Mouse (Mus musculus) midbrain, embryonic 10.5 days (tissue): ENCODE measurements around the gene Mnt. TPM values are rescaled to one million over a fixed set of nuclear protein-coding genes. Genes with fewer than 3 reads are reported as not detected.

Experiments
- DNase-seq: peaks from one replicate; pipeline ENCODE4 v3.0.0-alpha.2; 2017; ENCODE audit warnings: low spot score
- H3K27ac ChIP-seq: fragments of 300-500 bp; sonication (generic); replicated peaks from 2 replicates; pipeline ENCODE4 v1.5.1; 2016; ENCODE audit warnings: mild to moderate bottlenecking
- H3K27me3 ChIP-seq: fragments of 300-500 bp; sonication (generic); 2 replicates; pipeline ENCODE4 v1.6.1; 2016; ENCODE audit warnings: low read depth, mild to moderate bottlenecking; ENCODE audit not compliant: poor library complexity, severe bottlenecking
- H3K36me3 ChIP-seq: fragments of 300-500 bp; sonication (generic); 2 replicates; pipeline ENCODE4 v1.6.1; 2016; ENCODE audit warnings: mild to moderate bottlenecking, moderate library complexity
- H3K4me1 ChIP-seq: fragments of 300-500 bp; sonication (generic); 2 replicates; pipeline ENCODE4 v1.6.1; 2016
- H3K4me3 ChIP-seq: fragments of 300-500 bp; sonication (generic); 2 replicates; pipeline ENCODE4 v1.5.1; 2016; ENCODE audit warnings: mild to moderate bottlenecking, moderate library complexity
- H3K9me3 ChIP-seq: fragments of 300-500 bp; sonication (generic); replicated peaks from 2 replicates; pipeline ENCODE4 v1.6.1; 2016; ENCODE audit warnings: mild to moderate bottlenecking
- WGBS: fragments of 180-500 bp; shearing (Covaris S2); methylation state at CpG from one replicate; pipeline ENCODE4 v1.1.7; 2016; 5-methylcytosine and 5-hydroxymethylcytosine counted together
- polyA plus RNA-seq: library from polyadenylated mRNA; unstranded; fragments of >200 nt; fragmentation: Nextera tagmentation; extraction: Ambion mirVana; gene quantifications from 2 replicates; pipeline ENCODE4 v1.2.1, GENCODE M21; 2016

Gene Mnt
- polyA plus RNA-seq, 1 experiment from 2014 or later = 4.2 TPM

DNA sequence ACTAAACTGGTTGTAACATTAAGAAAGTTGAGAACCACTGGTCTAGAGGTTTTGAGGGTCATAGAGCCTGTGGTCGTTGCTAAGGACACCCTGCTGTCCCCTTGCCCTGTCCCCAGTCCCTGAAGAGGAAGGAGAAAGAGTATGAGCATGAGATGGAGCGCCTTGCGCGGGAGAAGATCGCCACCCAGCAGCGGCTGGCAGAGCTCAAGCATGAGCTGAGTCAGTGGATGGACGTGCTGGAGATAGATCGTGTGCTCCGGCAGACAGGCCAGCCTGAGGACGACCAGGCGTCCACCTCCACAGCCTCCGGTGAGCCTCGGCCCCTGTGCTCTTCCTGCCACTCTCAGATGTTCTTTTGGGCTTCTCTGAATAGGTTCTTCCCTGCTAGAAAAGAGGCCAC lies 11.3 kb downstream of the Mnt start:
- Histone ChIP-seq H3K9me3 (peaks cover 7% of the 10 kb centered on the region), H3K27ac (no peak overlapping the region), H3K36me3 (peaks cover 75% of the 10 kb centered on the region), H3K4me3 (no peak overlapping the region), H3K27me3 (peaks cover 3% of the 10 kb centered on the region; the same call in 1 of the 2 replicates), H3K4me1 (peaks cover 49% of the 10 kb centered on the region)
- DNase-seq = no peak
- WGBS = 90% methylated on average over 13 of the region's 13 CpGs

DNA sequence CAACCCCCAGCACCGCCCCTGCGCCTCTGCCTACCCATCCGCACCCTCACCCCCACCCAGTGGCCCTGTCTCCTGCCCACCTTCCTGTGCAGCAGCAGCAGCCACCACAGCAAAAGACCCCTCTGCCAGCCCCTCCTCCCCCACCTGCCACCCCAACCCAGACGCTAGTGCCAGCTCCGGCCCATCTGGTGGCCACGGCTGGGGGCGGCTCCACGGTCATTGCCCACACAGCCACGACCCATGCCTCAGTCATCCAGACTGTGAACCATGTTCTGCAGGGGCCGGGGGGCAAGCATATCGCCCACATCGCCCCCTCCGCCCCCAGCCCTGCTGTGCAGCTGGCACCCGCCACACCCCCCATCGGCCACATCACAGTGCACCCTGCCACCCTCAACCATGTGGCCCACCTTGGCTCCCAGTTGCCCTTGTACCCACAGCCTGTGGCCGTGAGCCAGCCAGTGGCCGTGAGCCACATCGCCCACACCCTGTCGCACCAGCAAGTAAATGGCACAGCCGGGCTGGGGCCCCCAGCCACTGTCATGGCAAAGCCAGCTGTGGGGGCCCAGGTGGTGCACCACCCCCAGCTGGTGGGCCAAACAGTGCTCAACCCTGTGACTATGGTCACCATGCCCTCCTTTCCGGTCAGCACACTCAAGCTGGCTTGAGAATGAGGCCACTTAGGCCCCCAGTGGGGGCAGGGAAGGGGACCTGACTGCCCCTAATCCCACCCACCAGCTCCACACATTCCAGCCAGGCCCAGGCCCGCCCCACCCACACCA lies 12.1 kb downstream of the Mnt start:
- no peak overlapping the region for H3K4me3 ChIP-seq
- peaks cover 43% of the 10 kb centered on the region for H3K4me1 ChIP-seq
- DNase-seq = no peak
- peaks cover 71% of the 10 kb centered on the region for H3K36me3 ChIP-seq
- peaks cover 7% of the 10 kb centered on the region for H3K9me3 ChIP-seq
- WGBS = 89% methylated on average over 22 of the region's 22 CpGs
- 0 out of 2 replicates have a peak overlapping the region, but pooled peaks have one; percentile 4 for H3K27ac ChIP-seq
- H3K27me3 ChIP-seq = no peaks in the 10 kb centered on the region

DNA sequence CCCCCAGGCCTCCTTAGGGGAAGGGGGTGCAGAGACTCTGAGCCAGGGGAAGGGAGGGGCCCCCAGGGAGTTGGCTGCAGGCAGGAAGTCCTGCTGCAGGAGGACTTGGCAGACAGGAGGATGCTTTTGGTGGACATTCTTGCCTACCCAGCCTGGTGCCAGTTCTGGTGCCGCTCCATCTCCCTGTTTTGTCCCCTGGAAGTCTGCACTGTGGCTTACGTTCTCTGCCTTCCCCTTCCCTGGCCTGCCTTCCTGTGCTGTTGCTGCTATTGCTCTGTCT lies 12.7 kb downstream of the Mnt start:
- H3K4me3 ChIP-seq = no peak overlapping the region
- H3K36me3 ChIP-seq = peaks cover 71% of the 10 kb centered on the region
- H3K4me1 ChIP-seq = peaks cover 44% of the 10 kb centered on the region
- H3K27ac ChIP-seq = 0 out of 2 replicates have a peak overlapping the region, but pooled peaks have one; percentile 4
- H3K9me3 ChIP-seq = peaks cover 7% of the 10 kb centered on the region
- no peaks in the 10 kb centered on the region for H3K27me3 ChIP-seq
- no peak for DNase-seq
- WGBS = 90% methylated on average over 2 of the region's 2 CpGs

DNA sequence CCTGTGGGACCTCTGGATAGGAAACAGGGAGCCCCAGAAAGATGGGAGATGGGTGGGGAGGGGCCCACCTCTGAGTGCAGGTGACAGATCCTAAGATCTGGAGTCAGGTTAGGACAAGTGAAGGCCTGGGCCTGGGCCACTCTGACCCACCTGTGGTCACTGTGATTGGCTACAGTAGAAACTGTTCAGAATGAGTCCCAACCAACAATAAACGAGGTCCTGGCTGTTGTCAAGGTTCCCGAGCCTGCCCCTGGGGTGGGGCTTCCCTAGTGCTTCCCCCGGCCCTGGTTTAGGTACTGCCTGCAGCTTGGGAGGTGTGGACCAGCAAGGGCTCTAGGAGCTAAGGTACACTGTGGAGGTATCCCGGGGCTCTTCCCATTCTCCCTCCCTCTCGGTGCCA lies 13.0 kb downstream of the Mnt start:
- no peak overlapping the region for H3K4me3 ChIP-seq
- peaks cover 7% of the 10 kb centered on the region for H3K9me3 ChIP-seq
- 77% methylated on average over 5 of the region's 5 CpGs for WGBS
- peaks cover 43% of the 10 kb centered on the region for H3K4me1 ChIP-seq
- DNase-seq = no peak
- H3K27me3 ChIP-seq = no peaks in the 10 kb centered on the region
- peaks cover 71% of the 10 kb centered on the region for H3K36me3 ChIP-seq
- H3K27ac ChIP-seq = no peak overlapping the region

- no peak for DNase-seq
- Histone ChIP-seq H3K4me1 (peaks cover 30% of the 10 kb centered on the region), H3K9me3 (peaks cover 7% of the 10 kb centered on the region), H3K4me3 (no peak overlapping the region), H3K27me3 (no peaks in the 10 kb centered on the region), H3K27ac (no peak overlapping the region), H3K36me3 (peaks cover 59% of the 10 kb centered on the region)
- 64% methylated on average over 3 of the region's 3 CpGs for WGBS
Measured at GRCm38 (mm10) chr11:74845784-74846183, 15.1 kb downstream of the Mnt start.

- Histone ChIP-seq H3K27me3 (no peaks in the 10 kb centered on the region), H3K9me3 (peaks cover 7% of the 10 kb centered on the region), H3K4me3 (no peak overlapping the region), H3K27ac (no peak overlapping the region), H3K4me1 (peaks cover 14% of the 10 kb centered on the region), H3K36me3 (peaks cover 49% of the 10 kb centered on the region)
- WGBS = 2% methylated on average over 13 of the region's 13 CpGs
- DNase-seq = peak; percentile 75
Measured at GRCm38 (mm10) chr11:74847919-74848521, 17.3 kb downstream of the Mnt start.

DNA sequence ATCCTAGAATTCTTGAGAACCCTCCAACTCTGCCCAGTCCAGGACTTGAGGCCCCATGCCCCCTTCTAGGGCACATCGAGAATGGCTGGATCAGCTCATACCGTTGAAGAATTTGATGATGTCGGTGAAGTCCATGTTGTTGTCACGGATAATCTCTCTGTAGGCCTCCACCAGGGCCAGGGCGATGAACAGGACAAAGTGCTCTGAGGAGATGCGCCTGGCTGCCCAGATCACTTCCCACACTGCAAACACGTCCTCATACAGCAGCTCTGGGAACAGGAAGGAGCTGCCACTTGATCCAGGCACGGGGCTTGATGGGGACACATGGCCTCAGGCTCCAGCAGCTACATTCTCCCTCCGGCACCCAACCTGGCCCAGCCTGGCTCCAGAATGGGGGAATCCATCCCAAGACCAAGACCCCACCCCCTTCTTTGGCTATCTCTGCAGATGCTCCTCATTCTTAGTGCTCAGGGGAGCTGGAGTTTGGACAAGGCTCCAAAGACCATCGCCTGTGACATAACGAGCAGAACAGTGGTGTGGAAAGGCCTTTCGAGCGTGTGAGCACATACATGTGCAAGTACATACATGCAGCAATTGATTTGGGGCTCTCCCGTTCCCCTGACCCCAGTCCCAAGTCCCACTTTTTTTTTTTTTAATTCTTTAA lies 20.4 kb downstream of the Mnt start:
- H3K9me3 ChIP-seq = no peaks in the 10 kb centered on the region
- no peak for DNase-seq
- 82% methylated on average over 14 of the region's 14 CpGs for WGBS
- H3K36me3 ChIP-seq = peaks cover 35% of the 10 kb centered on the region
- no peak overlapping the region for H3K4me3 ChIP-seq
- no peaks in the 10 kb centered on the region for H3K27me3 ChIP-seq
- peaks cover 10% of the 10 kb centered on the region for H3K4me1 ChIP-seq
- no peak overlapping the region for H3K27ac ChIP-seq

- no peak for DNase-seq
- Histone ChIP-seq H3K27me3 (no peaks in the 10 kb centered on the region), H3K36me3 (peaks cover 56% of the 10 kb centered on the region), H3K27ac (no peak overlapping the region), H3K9me3 (no peaks in the 10 kb centered on the region), H3K4me1 (no peaks in the 10 kb centered on the region), H3K4me3 (no peak overlapping the region)
- WGBS = 86% methylated on average over 9 of the region's 9 CpGs
Measured at GRCm38 (mm10) chr11:74857756-74858155, 27.0 kb downstream of the Mnt start.

- H3K27me3 ChIP-seq = no peaks in the 10 kb centered on the region
- no peaks in the 10 kb centered on the region for H3K4me1 ChIP-seq
- H3K36me3 ChIP-seq = peaks cover 65% of the 10 kb centered on the region
- no peak overlapping the region for H3K4me3 ChIP-seq
- no peak for DNase-seq
- H3K9me3 ChIP-seq = no peaks in the 10 kb centered on the region
- no peak overlapping the region for H3K27ac ChIP-seq
- WGBS = 85% methylated on average over 5 of the region's 5 CpGs
Measured at GRCm38 (mm10) chr11:74862129-74862528, 31.4 kb downstream of the Mnt start.

DNA sequence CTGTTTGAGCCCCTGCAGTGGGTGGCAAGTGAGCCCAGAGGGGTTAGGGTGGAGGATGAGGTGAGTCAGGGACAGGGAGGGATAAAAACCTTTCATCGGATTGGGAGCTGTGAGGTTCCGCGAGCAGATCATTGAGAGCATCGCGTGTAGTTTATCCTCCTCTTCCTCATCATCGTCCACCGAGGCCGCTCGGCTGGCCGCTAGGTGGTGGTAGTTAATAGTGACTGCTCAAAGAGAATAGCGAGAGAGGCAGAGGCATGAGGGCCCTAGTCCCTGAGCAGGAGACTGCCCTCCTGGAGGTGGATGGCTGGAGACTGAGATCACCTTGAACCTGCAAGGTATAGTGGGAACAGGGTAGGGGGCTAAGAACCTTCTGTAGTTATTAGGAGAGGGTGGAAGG lies 32.8 kb downstream of the Mnt start:
- peak; percentile 52 for DNase-seq
- Histone ChIP-seq H3K9me3 (no peaks in the 10 kb centered on the region), H3K4me1 (no peaks in the 10 kb centered on the region), H3K36me3 (peaks cover 68% of the 10 kb centered on the region), H3K27ac (no peak overlapping the region), H3K27me3 (no peaks in the 10 kb centered on the region), H3K4me3 (no peak overlapping the region)
- 25% methylated on average over 11 of the region's 11 CpGs for WGBS

DNA sequence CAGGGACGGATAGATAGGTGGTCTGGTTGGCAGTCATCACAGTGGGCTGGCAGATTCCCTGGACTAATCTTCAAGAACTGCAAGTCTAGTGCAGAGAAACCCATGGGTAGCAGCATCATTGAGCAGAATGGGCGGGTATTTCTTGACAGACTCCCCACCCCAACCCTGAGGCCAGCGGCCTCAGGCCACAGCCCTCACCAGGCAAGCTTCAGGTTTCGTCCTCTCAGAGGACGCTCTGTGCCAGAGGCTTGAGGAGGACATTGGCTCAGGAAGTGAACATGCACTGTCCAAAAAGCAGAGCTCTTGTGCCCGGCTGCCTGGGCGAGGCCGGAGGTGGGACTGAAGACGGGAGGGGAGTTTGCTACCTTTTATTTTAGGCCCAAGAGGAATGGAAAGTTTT lies 33.7 kb downstream of the Mnt start:
- Histone ChIP-seq H3K27me3 (no peaks in the 10 kb centered on the region), H3K4me3 (no peak overlapping the region), H3K9me3 (no peaks in the 10 kb centered on the region), H3K4me1 (no peaks in the 10 kb centered on the region), H3K36me3 (peaks cover 65% of the 10 kb centered on the region), H3K27ac (no peak overlapping the region)
- no peak for DNase-seq
- 89% methylated on average over 9 of the region's 9 CpGs for WGBS

GRCm38 (mm10) chr11:74865252-74865651 lies 34.5 kb downstream of the Mnt start:
- Histone ChIP-seq H3K27me3 (no peaks in the 10 kb centered on the region), H3K4me1 (no peaks in the 10 kb centered on the region), H3K27ac (no peak overlapping the region), H3K9me3 (no peaks in the 10 kb centered on the region), H3K36me3 (peaks cover 57% of the 10 kb centered on the region), H3K4me3 (no peak overlapping the region)
- DNase-seq = no peak
- 85% methylated on average over 9 of the region's 9 CpGs for WGBS

DNA sequence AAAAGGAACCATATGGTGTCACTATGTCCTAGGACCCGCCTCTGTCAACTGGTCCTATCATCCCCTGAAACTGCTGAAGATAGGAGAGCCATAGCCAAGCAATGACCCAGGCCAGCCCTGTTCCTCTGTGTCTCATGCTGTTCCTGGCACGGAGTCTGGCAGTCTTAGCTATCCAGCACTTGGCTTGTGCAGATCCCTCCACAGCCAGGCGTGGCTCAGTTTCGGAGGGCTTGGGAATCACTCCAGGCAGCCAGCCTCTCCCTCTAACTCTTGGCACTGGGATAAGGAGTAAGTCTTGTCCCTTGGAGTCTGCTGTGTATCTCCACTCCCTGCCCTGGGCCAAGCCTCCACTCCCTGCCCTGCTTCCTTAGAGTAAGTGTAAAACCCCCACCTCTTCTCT lies 35.9 kb downstream of the Mnt start:
- Histone ChIP-seq H3K4me3 (no peak overlapping the region), H3K4me1 (peaks cover 7% of the 10 kb centered on the region; the same call in 1 of the 2 replicates), H3K27me3 (no peaks in the 10 kb centered on the region), H3K27ac (no peak overlapping the region), H3K9me3 (no peaks in the 10 kb centered on the region), H3K36me3 (peaks cover 55% of the 10 kb centered on the region)
- DNase-seq = no peak
- 94% methylated on average over 4 of the region's 4 CpGs for WGBS
